Mouse (Mus musculus) ZHBTc4 (cell line): Measurements from ENCODE around the gene Nt5dc3.

Source experiments
- DNase-seq: peaks from one replicate; pipeline ENCODE4 v3.0.0-alpha.2; 2011; ENCODE audit warnings: low read depth, low spot score

The Nt5dc3 gene

GRCm38 (mm10) chr10:86779117-86779755, 431 bp downstream of the Nt5dc3 start:
- DNase-seq: peak; percentile 73

- no peak for DNase-seq
Measured at GRCm38 (mm10) chr10:86779816-86780500, 1.2 kb downstream of the Nt5dc3 start.

- DNase-seq: no peak
Measured at GRCm38 (mm10) chr10:86781641-86782040, 2.8 kb downstream of the Nt5dc3 start.

- DNase-seq: no peak
Measured at GRCm38 (mm10) chr10:86782656-86783055, 3.9 kb downstream of the Nt5dc3 start.

- DNase-seq: no peak
Measured at GRCm38 (mm10) chr10:86783561-86783960, 4.8 kb downstream of the Nt5dc3 start.

GRCm38 (mm10) chr10:86784126-86784675, 5.4 kb downstream of the Nt5dc3 start:
- peak; percentile 64 for DNase-seq

- no peak for DNase-seq
Measured at GRCm38 (mm10) chr10:86785396-86785795, 6.6 kb downstream of the Nt5dc3 start.

- DNase-seq: no peak
Measured at GRCm38 (mm10) chr10:86786083-86786482, 7.3 kb downstream of the Nt5dc3 start.

GRCm38 (mm10) chr10:86788193-86788592, 9.4 kb downstream of the Nt5dc3 start:
- DNase-seq: no peak

- no peak for DNase-seq
Measured at GRCm38 (mm10) chr10:86789146-86789672, 10.4 kb downstream of the Nt5dc3 start.

GRCm38 (mm10) chr10:86791507-86792184, 12.8 kb downstream of the Nt5dc3 start:
- no peak for DNase-seq

- peak; percentile 77 for DNase-seq
Measured at GRCm38 (mm10) chr10:86793509-86793951, 14.7 kb downstream of the Nt5dc3 start.

GRCm38 (mm10) chr10:86794196-86794595, 15.4 kb downstream of the Nt5dc3 start:
- no peak for DNase-seq

- no peak for DNase-seq
Measured at GRCm38 (mm10) chr10:86794794-86795535, 16.2 kb downstream of the Nt5dc3 start.

GRCm38 (mm10) chr10:86796073-86796741, 17.4 kb downstream of the Nt5dc3 start:
- DNase-seq: no peak

- no peak for DNase-seq
Measured at GRCm38 (mm10) chr10:86807362-86807761, 28.6 kb downstream of the Nt5dc3 start.

- no peak for DNase-seq
Measured at GRCm38 (mm10) chr10:86808013-86808758, 29.4 kb downstream of the Nt5dc3 start.

- DNase-seq: no peak
Measured at GRCm38 (mm10) chr10:86810000-86810399, 31.2 kb downstream of the Nt5dc3 start.

GRCm38 (mm10) chr10:86810612-86811011, 31.8 kb downstream of the Nt5dc3 start:
- no peak for DNase-seq
